20 mouse cellular contexts compared by ENCODE assay signal in genomic region chr11:54114746-54115145, GRCm38 (mm10). TPM values are rescaled to one million over a fixed set of nuclear protein-coding genes. Genes with fewer than 3 reads are reported as not detected.
"Had no signal": no experiment of that assay in that cellular context is flagged by ENCODE, and none has a peak within 500 bp of the region (broad histone marks: within the 10 kb centered on the region; RNA-seq: fewer than 3 reads in every experiment).

No protein-coding gene starts in this region.

- H3K4me3 ChIP-seq: limb, embryonic 12.5 days; limb, embryonic 15.5 days; midbrain, embryonic 12.5 days; midbrain, embryonic 15.5 days; neural tube, embryonic 12.5 days; neural tube, embryonic 15.5 days had no signal

- H3K27me3 ChIP-seq: limb, embryonic 12.5 days; midbrain, embryonic 12.5 days; midbrain, embryonic 15.5 days; neural tube, embryonic 12.5 days; neural tube, embryonic 15.5 days had no signal

- H3K27ac ChIP-seq: limb, embryonic 15.5 days; liver, embryonic 14.5 days; macrophage; midbrain, embryonic 12.5 days; neural tube, embryonic 12.5 days; neural tube, embryonic 15.5 days had no signal

- H3K36me3 ChIP-seq: midbrain, embryonic 12.5 days; midbrain, embryonic 15.5 days; neural tube, embryonic 12.5 days had no signal

- DNase-seq: kidney, postnatal 14 days; kidney, postnatal 4 days; left cerebral cortex, postnatal 4 days; liver, postnatal 0 days; lung, embryonic 14.5 days; right cerebral cortex, adult 18-20 months; right cerebral cortex, postnatal 14 days; right cerebral cortex, postnatal 4 days; thymus, adult 2 months; thymus, postnatal 14 days; thymus, postnatal 4 days had no signal

- H3K9me3 ChIP-seq: limb, embryonic 12.5 days; limb, embryonic 15.5 days; midbrain, embryonic 12.5 days; midbrain, embryonic 15.5 days; neural tube, embryonic 12.5 days; neural tube, embryonic 15.5 days had no signal

RNA-seq across cellular contexts. Expression of gene P4ha2, which starts 14.9 kb away (rescaled TPM):
- total RNA-seq: megakaryocyte, adult 5-6 weeks had no signal
